Comparison of ENCODE assay signal across 17 mouse cellular contexts in the genomic region with DNA sequence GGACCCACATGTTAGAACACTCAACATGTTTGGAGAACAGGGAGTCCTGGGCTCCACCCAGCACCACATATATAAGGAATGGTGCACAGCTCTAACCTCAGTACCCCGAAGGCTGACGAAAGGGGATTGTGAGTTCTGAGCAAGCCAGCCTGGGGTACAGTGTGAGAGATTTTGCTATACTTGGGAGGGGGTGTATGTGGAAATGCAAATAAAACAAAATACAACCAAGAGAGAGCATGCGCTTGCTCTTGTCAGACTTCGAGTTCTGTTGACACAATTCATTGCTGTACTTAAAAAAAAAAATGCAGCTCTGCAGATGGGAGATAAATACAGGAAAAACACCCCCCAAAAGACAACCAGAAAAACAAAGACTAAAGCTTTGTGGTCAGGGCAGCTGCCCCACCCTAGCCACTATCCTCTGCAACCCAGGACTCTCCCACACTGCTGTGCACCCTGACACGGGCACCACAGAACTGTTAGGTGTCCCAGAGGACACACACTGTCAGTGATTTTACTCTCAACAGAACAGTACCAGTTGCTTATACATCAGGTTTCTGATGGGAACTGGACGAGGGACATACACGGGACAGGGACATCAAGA. TPM values are rescaled to one million over a fixed set of nuclear protein-coding genes. Genes with fewer than 3 reads are reported as not detected.
DNase-seq lines count a peak whose midpoint lies in the region; TF ChIP-seq lines count a peak whose summit lies in the region.
"Had no signal": no experiment of that assay in that cellular context is flagged by ENCODE, and none has a peak within 500 bp of the region (broad histone marks: within the 10 kb centered on the region; RNA-seq: fewer than 3 reads in every experiment).

No protein-coding gene starts in this region.

- intact Hi-C loops in gastrocnemius, adult 2 months (cut with DNase I), result no loop called here

- H3K4me1 ChIP-seq in midbrain, embryonic 10.5 days, result no peaks in the 10 kb centered on the region
- H3K4me1 ChIP-seq: forebrain, embryonic 10.5 days; hindbrain, embryonic 12.5 days; neural tube, embryonic 12.5 days had no signal

- WGBS in midbrain, embryonic 10.5 days, result 91% methylated on average over 7 of the region's 7 CpGs

- no peaks in the 10 kb centered on the region for H3K9me3 ChIP-seq in midbrain, embryonic 10.5 days (replicated peaks)
- H3K9me3 ChIP-seq: forebrain, embryonic 10.5 days; heart, embryonic 13.5 days; hindbrain, embryonic 12.5 days; neural tube, embryonic 12.5 days had no signal

- no peaks in the 10 kb centered on the region for H3K27me3 ChIP-seq in midbrain, embryonic 10.5 days (ENCODE audit: low read depth, poor library complexity, severe bottlenecking)
- H3K27me3 ChIP-seq: heart, embryonic 13.5 days; hindbrain, embryonic 12.5 days; neural tube, embryonic 12.5 days had no signal

- no peak for TF ChIP-seq CTCF in gastrocnemius, adult 2 months (IDR thresholded peaks at IDR 0.05)

- peaks cover 73% of the 10 kb centered on the region for H3K36me3 ChIP-seq in midbrain, embryonic 10.5 days

- H3K4me3 ChIP-seq in gastrocnemius, adult 2 months, result no peak overlapping the region
- H3K4me3 ChIP-seq in midbrain, embryonic 10.5 days, result no peak overlapping the region
- H3K4me3 ChIP-seq: forebrain, embryonic 10.5 days; heart, embryonic 13.5 days; hindbrain, embryonic 12.5 days; neural tube, embryonic 12.5 days had no signal

- DNase-seq in gastrocnemius, adult 2 months, result no peak
- DNase-seq in gastrocnemius, adult 18-20 months (ENCODE audit: low spot score), result no peak
- peak; percentile 49 for DNase-seq in lung, postnatal 25 days (ENCODE audit: low spot score)
- DNase-seq in lung, adult 18-20 months, result no peak
- peak; percentile 47 for DNase-seq in T-cell, adult 2 months (ENCODE audit: low spot score)
- DNase-seq in naive thymus-derived CD4-positive, alpha-beta T cell, adult 2 months (ENCODE audit: low read depth), result peak; percentile 63
- no peak for DNase-seq in midbrain, embryonic 10.5 days (ENCODE audit: low spot score)
- DNase-seq: cerebellum, adult 8-10 months; gastrocnemius, postnatal 25 days; heart, postnatal 14 days; kidney, adult 18-20 months; kidney, postnatal 4 days; right cerebral cortex, postnatal 25 days had no signal

- H3K27ac ChIP-seq in gastrocnemius, adult 2 months, result 0 out of 2 replicates have a peak overlapping the region, but pooled peaks have one; percentile 2
- no peak overlapping the region for H3K27ac ChIP-seq in midbrain, embryonic 10.5 days (replicated peaks)
- H3K27ac ChIP-seq: forebrain, embryonic 10.5 days; hindbrain, embryonic 12.5 days; neural tube, embryonic 12.5 days had no signal

RNA-seq across cellular contexts. Expression of gene Klf2, which starts 32.7 kb away (rescaled TPM):
- 10 to 100 TPM in 1 of 2 experiments, 1 to 10 TPM in 1; 9.1 to 38.9 TPM for total RNA-seq in gastrocnemius, adult 2 months (2021)
- total RNA-seq in gastrocnemius, adult 18-20 months (2021), result 10 to 100 TPM; 22.5 to 37.9 TPM
- 4.0 and 4.1 TPM in 2 replicates for polyA plus RNA-seq in midbrain, embryonic 10.5 days (2016; fragmentation: Nextera tagmentation; extraction: Ambion mirVana)

RNA-seq across cellular contexts. Expression of gene Gm10282, which starts 46.4 kb away (rescaled TPM):
- 1 to 10 TPM; 2.8 to 4.8 TPM for total RNA-seq in gastrocnemius, adult 2 months (2021)
- 1 to 10 TPM; 1.8 to 3.4 TPM for total RNA-seq in gastrocnemius, adult 18-20 months (2021)
- polyA plus RNA-seq in midbrain, embryonic 10.5 days (2016; fragmentation: Nextera tagmentation; extraction: Ambion mirVana), result 38.0 and 38.7 TPM in 2 replicates

Comparison
In these comparisons a context has a peak if more than half of its experiments do, and no peak if none do; other contexts are left out.
1. DNase-seq: peak in lung, postnatal 25 days (single experiment), T-cell, adult 2 months (single experiment) and naive thymus-derived CD4-positive, alpha-beta T cell, adult 2 months (single experiment); none in gastrocnemius, adult 2 months (single experiment), gastrocnemius, adult 18-20 months (single experiment), lung, adult 18-20 months (0 of 2) and midbrain, embryonic 10.5 days (single experiment).